Mouse (Mus musculus) neutrophil, adult 5-6 weeks (primary cell): ENCODE measurements around the gene Mcm9. TPM values are rescaled to one million over a fixed set of nuclear protein-coding genes. Genes with fewer than 3 reads are reported as not detected.
"Not testable (repeated sequence)": the region's sequence is repeated elsewhere in the genome, so short reads cannot be mapped to it uniquely, and the experiment has no call there.

ENCODE experiments used
- ATAC-seq: fragments of 151-379, 151-347 bp; 2 replicates; pipeline ENCODE4 v1.8.0; 2017; ENCODE audit warnings: mild to moderate bottlenecking, moderate TSS enrichment; ENCODE audit not compliant: insufficient number of reproducible peaks, poor library complexity, low FRiP score, severe bottlenecking; ENCODE audit errors: extremely low read depth
- total RNA-seq: library from RNA; stranded (forward); fragments of 200-1000 nt; gene quantifications from 2 replicates; pipeline ENCODE4 v1.2.3, GENCODE M21; 2017

Mcm9 gene
- total RNA-seq, 1 experiment from 2014 or later, result 29.1 TPM

DNA sequence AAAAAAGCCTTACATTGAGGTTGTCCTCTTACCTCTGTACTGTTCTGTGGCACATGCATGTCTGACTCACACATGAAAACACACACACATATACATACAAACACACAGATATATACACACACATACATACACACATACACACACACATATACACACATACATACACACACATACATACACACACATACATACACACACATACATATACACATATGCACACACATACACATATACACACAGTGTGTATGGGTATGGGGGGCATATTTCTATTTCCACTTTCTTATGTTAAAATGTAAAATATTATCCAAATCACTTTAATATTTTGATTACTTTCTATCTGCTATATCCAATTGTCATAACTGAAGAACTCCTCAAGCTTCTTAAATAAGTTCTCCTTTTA, 121.6 kb downstream of the Mcm9 start:
- no peak for ATAC-seq

DNA sequence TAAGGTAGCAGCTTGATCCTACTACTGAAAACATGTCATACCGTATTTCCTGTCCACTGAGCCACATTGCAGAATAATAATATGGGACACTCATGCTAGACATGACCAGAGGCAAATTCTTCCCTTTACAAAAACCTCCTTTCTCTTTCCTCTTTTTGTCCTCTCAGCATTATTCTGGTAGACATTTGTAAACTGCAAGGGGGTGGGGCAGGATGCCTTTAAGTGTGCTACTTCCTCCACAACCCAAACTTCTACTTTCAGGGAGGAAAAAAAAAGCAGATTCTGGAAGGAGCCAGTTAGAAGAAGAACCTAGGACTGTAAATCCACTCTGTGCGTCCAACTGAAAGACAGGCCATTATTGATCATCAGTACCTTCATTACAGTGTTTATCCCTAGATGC, 124.7 kb downstream of the Mcm9 start:
- ATAC-seq, result no peak

GRCm38 (mm10) chr10:53505069-53505468, 125.2 kb downstream of the Mcm9 start:
- ATAC-seq, result no peak

DNA sequence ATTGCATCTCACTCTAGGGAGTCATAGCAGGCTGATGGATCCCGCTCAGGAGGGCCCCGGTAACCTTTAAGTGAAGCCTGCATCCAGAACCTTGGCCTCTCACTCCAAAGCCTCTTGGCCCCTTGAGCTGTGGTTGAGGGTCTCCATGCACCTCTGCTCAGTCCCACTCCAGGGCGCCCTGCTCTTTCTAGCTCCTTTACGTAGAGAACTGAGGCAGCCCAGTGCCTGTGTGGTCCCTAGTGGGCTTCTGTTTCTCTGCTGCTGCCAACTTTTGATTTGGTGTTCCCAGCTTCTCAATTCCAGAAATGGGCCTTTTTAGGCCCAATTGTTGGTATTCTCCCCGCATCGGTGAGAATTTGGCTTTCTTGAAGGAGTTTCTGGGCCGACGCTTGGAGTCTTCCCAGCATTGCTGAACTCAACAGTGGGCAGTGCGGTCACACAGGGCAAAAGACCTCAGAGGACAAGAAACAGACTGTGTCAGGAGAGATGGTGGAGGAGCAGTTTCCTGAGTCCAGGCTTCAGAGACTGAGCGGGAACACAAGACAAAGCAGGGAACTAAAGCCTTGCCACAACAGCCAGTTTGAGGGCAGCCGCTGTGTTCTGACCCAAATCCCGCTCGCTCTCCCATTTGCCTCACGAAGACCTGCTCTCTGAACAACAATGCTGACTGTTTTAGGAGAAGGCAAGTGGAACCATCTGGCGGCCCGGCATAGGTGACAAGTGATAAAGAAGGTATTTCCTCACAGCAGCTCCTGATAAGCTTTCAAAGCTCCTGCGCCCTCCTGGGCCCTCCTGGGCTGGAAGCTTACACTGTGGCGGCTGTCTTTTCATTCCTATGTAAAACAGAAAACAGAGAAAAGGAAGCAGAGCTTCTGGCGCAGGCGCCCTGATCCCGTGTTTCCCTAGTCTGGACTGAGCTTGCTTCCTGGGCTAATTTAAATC, 127.1 kb downstream of the Mcm9 start:
- ATAC-seq, result no peak

- no peak for ATAC-seq
Observed at GRCm38 (mm10) chr10:53502471-53502870, 127.8 kb downstream of the Mcm9 start.

- ATAC-seq, result no peak
Observed at GRCm38 (mm10) chr10:53499518-53499917, 130.7 kb downstream of the Mcm9 start.

GRCm38 (mm10) chr10:53495349-53495748, 134.9 kb downstream of the Mcm9 start:
- not testable (repeated sequence) for ATAC-seq

- no peak for ATAC-seq
Observed at GRCm38 (mm10) chr10:53493954-53494353, 136.3 kb downstream of the Mcm9 start.

Other genes starting within 250 kb of the Mcm9 start
- gene Asf1a, start 33.7 kb downstream of the Mcm9 start, total RNA-seq, result 24.3 and 37.1 TPM in 2 replicates
- not detected in 2 replicates for gene Fam184a, start 120.7 kb upstream of the Mcm9 start, total RNA-seq